Mouse (Mus musculus) left cerebral cortex, adult 8-10 months (tissue): ENCODE measurements at regions not wholly inside any gene's neighbourhood (a gene's known extent, or its start where the extent isn't known, plus 50 kb on each side); places are given as distances from the start of the nearest gene placed in this dataset.

Experiments used
- DNase-seq, 2 experiments: peaks; one replicate each; pipeline ENCODE4 v3.0.0; 2022; ENCODE audit warnings: low spot score in 2 of 2

GRCm38 (mm10) chr17:81941317-81941716 lies 203.1 kb upstream of the Slc8a1 start:
- DNase-seq: peak in 1 of 2 experiments; percentile 4

- no peak for DNase-seq
Measured at GRCm38 (mm10) chr17:81930736-81931135, 192.6 kb upstream of the Slc8a1 start.

- DNase-seq: no peak
Measured at GRCm38 (mm10) chr17:81906481-81907012, 168.4 kb upstream of the Slc8a1 start.

GRCm38 (mm10) chr17:81901999-81902665 lies 164.0 kb upstream of the Slc8a1 start:
- DNase-seq: no peak

- no peak for DNase-seq
Measured at GRCm38 (mm10) chr17:81898984-81899383, 160.8 kb upstream of the Slc8a1 start.

GRCm38 (mm10) chr17:81878136-81878535 lies 140.0 kb upstream of the Slc8a1 start:
- no peak for DNase-seq

GRCm38 (mm10) chr17:81866683-81867082 lies 128.5 kb upstream of the Slc8a1 start:
- DNase-seq: no peak

- DNase-seq: no peak
Measured at GRCm38 (mm10) chr17:81849298-81849967, 111.3 kb upstream of the Slc8a1 start.

GRCm38 (mm10) chr17:81843793-81844192 lies 105.6 kb upstream of the Slc8a1 start:
- DNase-seq: no peak

GRCm38 (mm10) chr17:81797827-81798376 lies 59.7 kb upstream of the Slc8a1 start:
- no peak for DNase-seq

- DNase-seq: no peak
Measured at GRCm38 (mm10) chr17:81788781-81789180, 50.6 kb upstream of the Slc8a1 start.
